Mouse (Mus musculus) midbrain, postnatal 0 days (tissue): ENCODE data around the gene Aacs. TPM values are rescaled to one million over a fixed set of nuclear protein-coding genes. Genes with fewer than 3 reads are reported as not detected.
"Not testable (repeated sequence)": the region's sequence is repeated elsewhere in the genome, so short reads cannot be mapped to it uniquely, and the experiment has no call there.

ENCODE experiments used
- ATAC-seq: fragments of 200-750 bp; cut with Nextera tagmentation; 2 replicates; pipeline ENCODE4 v1.8.0; 2017; ENCODE audit warnings: moderate number of reproducible peaks, mild to moderate bottlenecking, moderate TSS enrichment, moderate library complexity; ENCODE audit not compliant: low FRiP score
- DNase-seq: peaks from one replicate; pipeline ENCODE4 v3.0.0-alpha.2; 2015; ENCODE audit warnings: low spot score
- H3K27ac ChIP-seq: fragments of 300-500 bp; sonication (generic); 2 replicates; pipeline ENCODE4 v1.5.1; 2014; ENCODE audit warnings: low read depth, mild to moderate bottlenecking, low read length, mixed read lengths
- H3K27me3 ChIP-seq: fragments of 300-500 bp; sonication (generic); 2 replicates; pipeline ENCODE4 v1.6.1; 2014; ENCODE audit warnings: low read length, control low read depth, mixed read lengths; ENCODE audit not compliant: insufficient read depth
- H3K36me3 ChIP-seq: fragments of 300-500 bp; sonication (generic); 2 replicates; pipeline ENCODE4 v1.6.1; 2014; ENCODE audit warnings: low read length, control low read depth, mixed read lengths; ENCODE audit not compliant: insufficient read depth
- H3K4me1 ChIP-seq: fragments of 300-500 bp; sonication (generic); 2 replicates; pipeline ENCODE4 v1.6.1; 2014; ENCODE audit warnings: mild to moderate bottlenecking, control low read depth, antibody characterized with exemption, low read length, mixed read lengths; ENCODE audit not compliant: insufficient read depth
- H3K4me2 ChIP-seq: fragments of 300-500 bp; sonication (generic); 2 replicates; pipeline ENCODE4 v1.6.1; 2014; ENCODE audit warnings: low read depth, mild to moderate bottlenecking, low read length, mixed read lengths; ENCODE audit not compliant: poor library complexity, severe bottlenecking
- H3K4me3 ChIP-seq: fragments of 300-500 bp; sonication (generic); 2 replicates; pipeline ENCODE4 v1.5.1; 2014; ENCODE audit warnings: low read depth, mild to moderate bottlenecking, low read length, moderate library complexity
- H3K9ac ChIP-seq: fragments of 300-500 bp; sonication (generic); replicated peaks from 2 replicates; pipeline ENCODE4 v1.6.1; 2014; ENCODE audit warnings: mild to moderate bottlenecking, low read length, moderate library complexity, mixed read lengths; ENCODE audit not compliant: poor library complexity, severe bottlenecking
- H3K9me3 ChIP-seq: fragments of 300-500 bp; sonication (generic); 2 replicates; pipeline ENCODE4 v1.6.1; 2016; ENCODE audit warnings: low read length, control low read depth
- CTCF ChIP-seq: IDR thresholded peaks from 2 replicates; pipeline ENCODE4 v1.5.1; 2016; ENCODE audit warnings: antibody characterized with exemption, mild to moderate bottlenecking
- WGBS: fragments of 180-500 bp; shearing (Covaris S2); extraction: QIAGEN DNeasy Blood & Tissue Kit; methylation state at CpG from one replicate; pipeline ENCODE4 v1.1.7; 2014; 5-methylcytosine and 5-hydroxymethylcytosine counted together
- polyA plus RNA-seq: library from polyadenylated mRNA; unstranded; fragments of >200 nt; fragmentation: Nextera tagmentation; extraction: Ambion mirVana; gene quantifications from 2 replicates; pipeline ENCODE4 v1.2.1, GENCODE M21; 2015
- total RNA-seq: library from RNA; depleted of rRNA; stranded (reverse); fragments of >200 nt; gene quantifications from 2 replicates; pipeline ENCODE4 v1.2.3, GENCODE M21; 2014; rRNA removed

Gene Aacs
- total RNA-seq = 104 and 112 TPM in 2 replicates
- polyA plus RNA-seq = 84.8 and 86.5 TPM in 2 replicates

GRCm38 (mm10) chr5:125475601-125476285, at the start of gene Aacs:
TSS of gene Aacs (plus strand) at chr5:125475814.
- Histone ChIP-seq H3K4me1 (peaks cover 17% of the 10 kb centered on the region), H3K27me3 (no peaks in the 10 kb centered on the region), H3K4me2 (peak within 1 kb of the TSS; percentile 89), H3K36me3 (no peaks in the 10 kb centered on the region; the same call in 1 of the 2 replicates), H3K4me3 (peak within 1 kb of the TSS; percentile 85), H3K9ac (peak within 1 kb of the TSS; percentile 83), H3K27ac (peak within 1 kb of the TSS; percentile 77), H3K9me3 (no peaks in the 10 kb centered on the region)
- WGBS = under 1% methylated on average over 60 of the region's 60 CpGs
- DNase-seq = peak; percentile 96
- ATAC-seq = peak; percentile 86
- no peak for TF ChIP-seq CTCF

GRCm38 (mm10) chr5:125426343-125426742, 49.3 kb upstream of the Aacs start:
- WGBS = 95% methylated on average over 10 of the region's 10 CpGs
- Histone ChIP-seq H3K27ac (no peak overlapping the region), H3K27me3 (no peaks in the 10 kb centered on the region), H3K36me3 (peaks cover 91% of the 10 kb centered on the region), H3K4me3 (no peak overlapping the region), H3K4me1 (no peaks in the 10 kb centered on the region), H3K4me2 (no peak overlapping the region), H3K9ac (no peak overlapping the region), H3K9me3 (no peaks in the 10 kb centered on the region)
- TF ChIP-seq CTCF = no peak
- DNase-seq (no peak), ATAC-seq (no peak)

GRCm38 (mm10) chr5:125432324-125432723, 43.3 kb upstream of the Aacs start:
- H3K4me2 ChIP-seq, H3K9me3 ChIP-seq, DNase-seq, H3K9ac ChIP-seq, H3K27ac ChIP-seq, H3K27me3 ChIP-seq, H3K4me3 ChIP-seq, ATAC-seq: not testable (repeated sequence)
- H3K36me3 ChIP-seq = peaks cover 36% of the 10 kb centered on the region
- 90% methylated on average over 2 of the region's 2 CpGs for WGBS
- peaks cover 11% of the 10 kb centered on the region for H3K4me1 ChIP-seq

GRCm38 (mm10) chr5:125433793-125434337, 41.7 kb upstream of the Aacs start, which contains the start of gene Dhx37:
TSS of gene Dhx37 (minus strand) at chr5:125434121.
- DNase-seq (peak; percentile 98), ATAC-seq (peak; percentile 96)
- under 1% methylated on average over 44 of the region's 46 CpGs for WGBS
- H3K27ac ChIP-seq = peak within 1 kb of the TSS; percentile 76
- no peaks in the 10 kb centered on the region for H3K9me3 ChIP-seq
- no peak for TF ChIP-seq CTCF
- H3K4me3 ChIP-seq = peak within 1 kb of the TSS; percentile 85
- H3K4me2 ChIP-seq = peak within 1 kb of the TSS; percentile 89
- H3K9ac ChIP-seq = peak within 1 kb of the TSS; percentile 85
- H3K36me3 ChIP-seq = peaks cover 20% of the 10 kb centered on the region
- peaks cover 11% of the 10 kb centered on the region for H3K4me1 ChIP-seq
- H3K27me3 ChIP-seq = no peaks in the 10 kb centered on the region

DNA sequence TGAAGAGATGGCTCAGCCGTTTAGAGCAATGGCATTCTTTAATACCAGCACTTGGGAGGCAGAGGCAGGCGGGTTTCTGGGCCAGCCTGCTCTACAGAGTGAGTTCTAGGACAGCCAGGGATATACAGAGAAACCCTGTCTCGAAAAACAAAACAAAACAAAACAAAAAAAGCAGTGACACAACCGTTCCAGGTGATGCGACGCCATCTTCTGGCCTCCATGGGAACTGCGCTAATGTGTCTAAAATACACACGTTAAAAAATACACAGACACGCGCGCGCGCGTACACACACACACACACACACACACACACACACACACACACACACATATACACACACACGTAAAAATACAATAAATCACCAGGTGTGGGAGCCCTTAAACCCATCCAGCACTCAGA, 41.3 kb upstream of the Aacs start:
- TF ChIP-seq CTCF = peak; percentile 57
- 57% methylated on average over 15 of the region's 15 CpGs for WGBS
- Histone ChIP-seq H3K4me2 (peak overlapping the region; percentile 89; the same call in 1 of the 2 replicates), H3K4me3 (peak overlapping the region; percentile 85), H3K4me1 (peaks cover 11% of the 10 kb centered on the region), H3K36me3 (peaks cover 16% of the 10 kb centered on the region)
- H3K27me3 ChIP-seq, H3K9ac ChIP-seq, DNase-seq, H3K9me3 ChIP-seq, H3K27ac ChIP-seq, ATAC-seq: not testable (repeated sequence)
